Mouse (Mus musculus) hindbrain, embryonic 15.5 days (tissue): ENCODE measurements around the gene Srsf5. TPM values are rescaled to one million over a fixed set of nuclear protein-coding genes. Genes with fewer than 3 reads are reported as not detected.

ENCODE experiments used
- polyA plus RNA-seq: library from polyadenylated mRNA; unstranded; fragments of >200 nt; fragmentation: Nextera tagmentation; extraction: Ambion mirVana; gene quantifications from 2 replicates; pipeline ENCODE4 v1.2.1, GENCODE M21; 2015

Gene Srsf5
- polyA plus RNA-seq, 1 experiment from 2014 or later, result 393 TPM

Other genes with a start within 250 kb of the Srsf5 start
- 4.0 and 4.4 TPM in 2 replicates for gene Ccdc177, start 184.8 kb upstream of the Srsf5 start, polyA plus RNA-seq
- gene Susd6, start 155.0 kb upstream of the Srsf5 start, polyA plus RNA-seq, result 12.6 and 13.1 TPM in 2 replicates
- 0.35 and 0.45 TPM in 2 replicates for gene Slc10a1, start 23.2 kb downstream of the Srsf5 start, polyA plus RNA-seq
- 36.6 and 37.7 TPM in 2 replicates for gene Smoc1, start 81.3 kb downstream of the Srsf5 start, polyA plus RNA-seq